Mouse (Mus musculus): ENCODE results near the gene Zdhhc4.

Gene Zdhhc4

GRCm38 (mm10) chr5:143275761-143276160 is 53.3 kb downstream of the Zdhhc4 start:
- DNase-seq (ENCODE audit: low spot score in 2 of 2) = no peak

- no peak for DNase-seq (ENCODE audit: low spot score in 2 of 2)
Measured at GRCm38 (mm10) chr5:143272540-143273330, 56.3 kb downstream of the Zdhhc4 start.

- DNase-seq (ENCODE audit: low spot score in 2 of 2) = no peak
Measured at GRCm38 (mm10) chr5:143272108-143272507, 56.9 kb downstream of the Zdhhc4 start.

GRCm38 (mm10) chr5:143271642-143272041 is 57.4 kb downstream of the Zdhhc4 start:
- DNase-seq (ENCODE audit: low spot score in 2 of 2) = peak in 1 of 2 experiments; percentile 44

GRCm38 (mm10) chr5:143270151-143270519 is 58.9 kb downstream of the Zdhhc4 start:
- DNase-seq (ENCODE audit: low spot score in 2 of 2) = no peak

GRCm38 (mm10) chr5:143269363-143270150 is 59.5 kb downstream of the Zdhhc4 start, which contains the start of gene Zfp316:
Gene Zfp316 (minus strand): TSS chr5:143270022.
- peak; percentile 67 for DNase-seq (ENCODE audit: low spot score in 2 of 2)

- DNase-seq (ENCODE audit: low spot score in 2 of 2) = no peak
Measured at GRCm38 (mm10) chr5:143268985-143269362, 60.1 kb downstream of the Zdhhc4 start.

GRCm38 (mm10) chr5:143266794-143267193 is 62.3 kb downstream of the Zdhhc4 start:
- no peak for DNase-seq (ENCODE audit: low spot score in 2 of 2)
